Mouse (Mus musculus): ENCODE results near the gene Apbb2.

The Apbb2 gene

GRCm38 (mm10) chr5:66516311-66516710 lies 102.3 kb downstream of the Apbb2 start:
- no peak for DNase-seq

- no peak for DNase-seq
Observed at GRCm38 (mm10) chr5:66515271-66515670, 103.3 kb downstream of the Apbb2 start.

- no peak for DNase-seq
Observed at GRCm38 (mm10) chr5:66514659-66515058, 103.9 kb downstream of the Apbb2 start.

GRCm38 (mm10) chr5:66513412-66513811 lies 105.2 kb downstream of the Apbb2 start:
- no peak for DNase-seq

- DNase-seq, result no peak
Observed at GRCm38 (mm10) chr5:66512519-66512918, 106.1 kb downstream of the Apbb2 start.

GRCm38 (mm10) chr5:66510716-66511115 lies 107.9 kb downstream of the Apbb2 start:
- peak; percentile 55 to 60 for DNase-seq

GRCm38 (mm10) chr5:66509151-66509550 lies 109.4 kb downstream of the Apbb2 start:
- DNase-seq, result no peak

- no peak for DNase-seq
Observed at GRCm38 (mm10) chr5:66505578-66505977, 113.0 kb downstream of the Apbb2 start.

- DNase-seq, result no peak
Observed at GRCm38 (mm10) chr5:66505071-66505470, 113.5 kb downstream of the Apbb2 start.

- DNase-seq, result peak in 1 of 2 experiments; percentile 26
Observed at GRCm38 (mm10) chr5:66504434-66504747, 114.2 kb downstream of the Apbb2 start.

- peak; percentile 42 to 62 for DNase-seq
Observed at GRCm38 (mm10) chr5:66503557-66504433, 114.8 kb downstream of the Apbb2 start.

GRCm38 (mm10) chr5:66503033-66503432 lies 115.6 kb downstream of the Apbb2 start:
- peak; percentile 65 for DNase-seq

GRCm38 (mm10) chr5:66499621-66500020 lies 119.0 kb downstream of the Apbb2 start:
- DNase-seq, result no peak

GRCm38 (mm10) chr5:66498140-66498539 lies 120.4 kb downstream of the Apbb2 start:
- no peak for DNase-seq

GRCm38 (mm10) chr5:66497479-66498087 lies 121.0 kb downstream of the Apbb2 start:
- peak; percentile 68 to 70 for DNase-seq

GRCm38 (mm10) chr5:66496881-66497360 lies 121.7 kb downstream of the Apbb2 start:
- DNase-seq, result peak; percentile 65 to 81

GRCm38 (mm10) chr5:66494651-66495050 lies 123.9 kb downstream of the Apbb2 start:
- DNase-seq, result no peak

GRCm38 (mm10) chr5:66492563-66492960 lies 126.0 kb downstream of the Apbb2 start:
- DNase-seq, result no peak

GRCm38 (mm10) chr5:66491907-66492562 lies 126.5 kb downstream of the Apbb2 start:
- no peak for DNase-seq

- DNase-seq, result no peak
Observed at GRCm38 (mm10) chr5:66486028-66486427, 132.6 kb downstream of the Apbb2 start.

- no peak for DNase-seq
Observed at GRCm38 (mm10) chr5:66476266-66476665, 142.3 kb downstream of the Apbb2 start.

GRCm38 (mm10) chr5:66475824-66476223 lies 142.8 kb downstream of the Apbb2 start:
- no peak for DNase-seq

- DNase-seq, result no peak
Observed at GRCm38 (mm10) chr5:66474153-66474552, 144.4 kb downstream of the Apbb2 start.

GRCm38 (mm10) chr5:66473599-66473998 lies 145.0 kb downstream of the Apbb2 start:
- no peak for DNase-seq

All from kidney, postnatal 36 days (tissue).